Mouse (Mus musculus) embryo, embryonic 11.5 days (tissue): Measurements from ENCODE around the gene Txlnb.
A peak's percentile ranks its signal among the peaks of the same experiment; 100 is the strongest.
"Not testable (repeated sequence)": the region's sequence is repeated elsewhere in the genome, so short reads cannot be mapped to it uniquely, and the experiment has no call there.

Source experiments
- DNase-seq: peaks from one replicate; pipeline ENCODE4 v3.0.0-alpha.2; 2012; ENCODE audit warnings: low read depth, low spot score

The Txlnb gene

GRCm38 (mm10) chr10:17795767-17796631, at the start of gene Txlnb:
Txlnb (plus strand) TSS chr10:17796226.
- peak; percentile 32 for DNase-seq

GRCm38 (mm10) chr10:17752478-17752877, 43.5 kb upstream of the Txlnb start:
- no peak for DNase-seq

- no peak for DNase-seq
Observed at GRCm38 (mm10) chr10:17759772-17760171, 36.3 kb upstream of the Txlnb start.

- DNase-seq: no peak
Observed at GRCm38 (mm10) chr10:17760750-17761613, 35.0 kb upstream of the Txlnb start.

GRCm38 (mm10) chr10:17761652-17762051, 34.4 kb upstream of the Txlnb start:
- DNase-seq: no peak

GRCm38 (mm10) chr10:17762946-17763345, 33.1 kb upstream of the Txlnb start:
- no peak for DNase-seq

GRCm38 (mm10) chr10:17769856-17770255, 26.2 kb upstream of the Txlnb start:
- no peak for DNase-seq

GRCm38 (mm10) chr10:17772364-17772763, 23.7 kb upstream of the Txlnb start:
- DNase-seq: no peak

- no peak for DNase-seq
Observed at GRCm38 (mm10) chr10:17774366-17774765, 21.7 kb upstream of the Txlnb start.

GRCm38 (mm10) chr10:17775079-17775478, 20.9 kb upstream of the Txlnb start:
- no peak for DNase-seq

GRCm38 (mm10) chr10:17776684-17777083, 19.3 kb upstream of the Txlnb start:
- DNase-seq: not testable (repeated sequence)

- no peak for DNase-seq
Observed at GRCm38 (mm10) chr10:17786771-17787170, 9.3 kb upstream of the Txlnb start.

GRCm38 (mm10) chr10:17787938-17788337, 8.1 kb upstream of the Txlnb start:
- DNase-seq: no peak

- no peak for DNase-seq
Observed at GRCm38 (mm10) chr10:17788347-17788746, 7.7 kb upstream of the Txlnb start.

GRCm38 (mm10) chr10:17793926-17794325, 2.1 kb upstream of the Txlnb start:
- no peak for DNase-seq

GRCm38 (mm10) chr10:17794443-17794842, 1.6 kb upstream of the Txlnb start:
- no peak for DNase-seq

- DNase-seq: no peak
Observed at GRCm38 (mm10) chr10:17795227-17795626, 799 bp upstream of the Txlnb start.

GRCm38 (mm10) chr10:17796846-17797631, 1.0 kb downstream of the Txlnb start:
- DNase-seq: no peak

GRCm38 (mm10) chr10:17797681-17798080, 1.7 kb downstream of the Txlnb start:
- no peak for DNase-seq

- no peak for DNase-seq
Observed at GRCm38 (mm10) chr10:17801788-17802187, 5.8 kb downstream of the Txlnb start.

GRCm38 (mm10) chr10:17808526-17808925, 12.5 kb downstream of the Txlnb start:
- no peak for DNase-seq

- no peak for DNase-seq
Observed at GRCm38 (mm10) chr10:17815052-17815451, 19.0 kb downstream of the Txlnb start.
